Mouse (Mus musculus) macrophage (primary cell): ENCODE measurements around the gene Atp8a1. TPM values are rescaled to one million over a fixed set of nuclear protein-coding genes. Genes with fewer than 3 reads are reported as not detected.

Source experiments
- H3K27ac ChIP-seq: fragments of 350-480 bp; formaldehyde crosslinking; 2 replicates; pipeline ENCODE4 v1.9.0; 2021
- H3K36me3 ChIP-seq: fragments of 350-480 bp; formaldehyde crosslinking; 2 replicates; pipeline ENCODE4 v1.9.0; 2021; ENCODE audit errors: inconsistent target
- H3K4me3 ChIP-seq: fragments of 350-480 bp; formaldehyde crosslinking; 2 replicates; pipeline ENCODE4 v1.9.0; 2021; ENCODE audit errors: inconsistent target
- H3K79me2 ChIP-seq: fragments of 350-480 bp; formaldehyde crosslinking; 2 replicates; pipeline ENCODE4 v1.9.0; 2021; ENCODE audit errors: inconsistent target
- WGBS: methylation state at CpG from one replicate; pipeline ENCODE4 v1.1.7; 2026; ENCODE audit warnings: inconsistent platforms; ENCODE audit not compliant: missing documents; 5-methylcytosine and 5-hydroxymethylcytosine counted together
- polyA plus RNA-seq: library from polyadenylated mRNA; stranded (reverse); fragments of 250-400 nt; gene quantifications from 3 replicates; pipeline ENCODE4 v1.2.4, GENCODE M21; 2018; ENCODE audit warnings: inconsistent platforms

Gene Atp8a1
- polyA plus RNA-seq, 1 experiment from 2014 or later: 43.8 TPM

GRCm38 (mm10) chr5:67629861-67630260 is 217.4 kb downstream of the Atp8a1 start:
- 97% methylated on average over 6 of the region's 6 CpGs for WGBS
- Histone ChIP-seq H3K79me2 (no peaks in the 10 kb centered on the region), H3K36me3 (peaks cover 26% of the 10 kb centered on the region; the same call in 1 of the 2 replicates), H3K27ac (no peak overlapping the region), H3K4me3 (no peak overlapping the region)

GRCm38 (mm10) chr5:67629440-67629839 is 217.8 kb downstream of the Atp8a1 start:
- no peaks in the 10 kb centered on the region for H3K79me2 ChIP-seq
- no peak overlapping the region for H3K4me3 ChIP-seq
- H3K27ac ChIP-seq: no peak overlapping the region
- 92% methylated on average over 7 of the region's 7 CpGs for WGBS
- H3K36me3 ChIP-seq: peaks cover 30% of the 10 kb centered on the region

GRCm38 (mm10) chr5:67628180-67628940 is 218.9 kb downstream of the Atp8a1 start:
- H3K36me3 ChIP-seq: peaks cover 41% of the 10 kb centered on the region
- H3K27ac ChIP-seq: no peak overlapping the region
- no peaks in the 10 kb centered on the region for H3K79me2 ChIP-seq
- 96% methylated on average over 9 of the region's 9 CpGs for WGBS
- no peak overlapping the region for H3K4me3 ChIP-seq

- Histone ChIP-seq H3K79me2 (no peaks in the 10 kb centered on the region), H3K27ac (no peak overlapping the region), H3K36me3 (peaks cover 51% of the 10 kb centered on the region), H3K4me3 (no peak overlapping the region)
- WGBS: 93% methylated on average over 12 of the region's 12 CpGs
Measured at GRCm38 (mm10) chr5:67621230-67621629, 226.0 kb downstream of the Atp8a1 start.

GRCm38 (mm10) chr5:67609520-67609837 is 237.8 kb downstream of the Atp8a1 start:
- WGBS: 47% methylated on average over 2 of the region's 2 CpGs
- no peak overlapping the region for H3K4me3 ChIP-seq
- no peaks in the 10 kb centered on the region for H3K36me3 ChIP-seq
- H3K27ac ChIP-seq: no peak overlapping the region
- H3K79me2 ChIP-seq: no peaks in the 10 kb centered on the region

GRCm38 (mm10) chr5:67608674-67609519 is 238.3 kb downstream of the Atp8a1 start:
- Histone ChIP-seq H3K79me2 (no peaks in the 10 kb centered on the region), H3K36me3 (no peaks in the 10 kb centered on the region), H3K27ac (no peak overlapping the region), H3K4me3 (no peak overlapping the region)
- WGBS: 15% methylated on average over 29 of the region's 31 CpGs

GRCm38 (mm10) chr5:67607804-67608673 is 239.2 kb downstream of the Atp8a1 start, which contains the start of gene Shisa3:
Gene Shisa3 (plus strand): TSS chr5:67607882.
- Histone ChIP-seq H3K4me3 (no peak within 1 kb of the TSS), H3K27ac (no peak within 1 kb of the TSS), H3K36me3 (no peaks in the 10 kb centered on the region), H3K79me2 (no peaks in the 10 kb centered on the region)
- 2% methylated on average over 83 of the region's 86 CpGs for WGBS

- H3K4me3 ChIP-seq: no peak overlapping the region
- H3K27ac ChIP-seq: no peak overlapping the region
- WGBS: 3% methylated on average over 47 of the region's 66 CpGs
- no peaks in the 10 kb centered on the region for H3K79me2 ChIP-seq
- no peaks in the 10 kb centered on the region for H3K36me3 ChIP-seq
Measured at GRCm38 (mm10) chr5:67606916-67607803, 240.1 kb downstream of the Atp8a1 start.

GRCm38 (mm10) chr5:67605951-67606350 is 241.3 kb downstream of the Atp8a1 start:
- H3K79me2 ChIP-seq: no peaks in the 10 kb centered on the region
- H3K4me3 ChIP-seq: no peak overlapping the region
- no peaks in the 10 kb centered on the region for H3K36me3 ChIP-seq
- WGBS: 41% methylated on average over 5 of the region's 5 CpGs
- H3K27ac ChIP-seq: no peak overlapping the region

GRCm38 (mm10) chr5:67599935-67600334 is 247.3 kb downstream of the Atp8a1 start:
- WGBS: 40% methylated on average over 9 of the region's 9 CpGs
- Histone ChIP-seq H3K36me3 (no peaks in the 10 kb centered on the region), H3K79me2 (no peaks in the 10 kb centered on the region), H3K4me3 (no peak overlapping the region), H3K27ac (no peak overlapping the region)

- Histone ChIP-seq H3K79me2 (no peaks in the 10 kb centered on the region), H3K4me3 (no peak overlapping the region), H3K36me3 (no peaks in the 10 kb centered on the region), H3K27ac (no peak overlapping the region)
- 83% methylated on average over 7 of the region's 7 CpGs for WGBS
Measured at GRCm38 (mm10) chr5:67595629-67596028, 251.6 kb downstream of the Atp8a1 start.

GRCm38 (mm10) chr5:67595070-67595469 is 252.2 kb downstream of the Atp8a1 start:
- H3K79me2 ChIP-seq: no peaks in the 10 kb centered on the region
- no peak overlapping the region for H3K27ac ChIP-seq
- no peaks in the 10 kb centered on the region for H3K36me3 ChIP-seq
- 100% methylated on average over 1 of the region's 1 CpGs for WGBS
- H3K4me3 ChIP-seq: no peak overlapping the region

- H3K79me2 ChIP-seq: no peaks in the 10 kb centered on the region
- WGBS: 37% methylated on average over 6 of the region's 6 CpGs
- no peak overlapping the region for H3K4me3 ChIP-seq
- no peaks in the 10 kb centered on the region for H3K36me3 ChIP-seq
- H3K27ac ChIP-seq: no peak overlapping the region
Measured at GRCm38 (mm10) chr5:67579725-67580633, 267.3 kb downstream of the Atp8a1 start.
